Mouse (Mus musculus) embryo, embryonic 11 days (tissue): ENCODE results near the gene Dus2.
"Not testable (repeated sequence)": the region's sequence is repeated elsewhere in the genome, so short reads cannot be mapped to it uniquely, and the experiment has no call there.

ENCODE experiments used
- DNase-seq: peaks from one replicate; pipeline ENCODE4 v3.0.0-alpha.2; 2015

Dus2 gene

DNA sequence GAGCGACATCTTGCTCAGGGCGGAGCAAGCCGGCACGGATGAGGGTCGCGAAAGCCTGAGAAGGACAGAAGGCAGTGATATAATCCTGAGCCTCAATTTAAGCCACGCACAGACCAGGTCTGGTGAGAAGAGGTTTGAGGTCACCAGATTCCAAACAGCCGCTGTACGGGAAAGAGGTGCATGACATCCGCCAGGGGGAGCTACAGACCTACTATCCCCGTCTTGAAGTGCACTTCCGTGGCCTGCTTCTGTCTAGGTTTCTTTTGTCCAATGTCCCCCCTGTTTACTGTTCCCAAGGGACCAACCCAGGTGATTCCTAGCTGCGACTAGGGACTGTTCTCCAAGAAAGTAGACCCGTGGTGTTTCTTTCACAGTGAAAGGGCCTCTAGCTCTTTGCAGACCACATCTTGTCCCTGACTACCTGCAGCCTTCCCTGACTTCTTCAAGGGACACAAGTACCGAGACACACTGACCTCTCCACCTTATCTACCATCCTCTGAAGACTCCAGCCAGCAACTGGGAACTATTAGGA, at the start of gene Dus2:
Gene Dus2, plus strand, starts transcription at position 482 of the 532 bp plus-strand sequence.
- peak; percentile 90 for DNase-seq

DNA sequence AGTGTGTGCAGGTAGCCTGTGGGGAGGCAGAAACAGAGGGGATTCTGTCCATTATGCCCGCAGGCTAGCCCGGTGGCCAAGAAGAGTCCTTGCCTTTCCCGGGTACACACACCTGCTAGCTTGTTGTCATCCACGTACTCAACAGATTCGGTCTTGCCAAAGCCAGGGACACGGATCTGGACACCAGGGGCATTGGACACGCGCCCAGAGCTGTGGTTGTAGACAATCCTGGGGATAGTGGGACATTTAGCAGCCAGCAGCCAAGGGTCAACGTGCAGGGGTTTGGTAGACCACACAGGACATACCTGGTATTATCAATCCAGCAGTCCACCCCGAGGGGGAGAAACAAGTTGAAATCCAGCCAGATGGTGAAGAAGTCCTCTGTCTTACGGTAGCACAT, 49.1 kb upstream of the Dus2 start:
- DNase-seq, result no peak

DNA sequence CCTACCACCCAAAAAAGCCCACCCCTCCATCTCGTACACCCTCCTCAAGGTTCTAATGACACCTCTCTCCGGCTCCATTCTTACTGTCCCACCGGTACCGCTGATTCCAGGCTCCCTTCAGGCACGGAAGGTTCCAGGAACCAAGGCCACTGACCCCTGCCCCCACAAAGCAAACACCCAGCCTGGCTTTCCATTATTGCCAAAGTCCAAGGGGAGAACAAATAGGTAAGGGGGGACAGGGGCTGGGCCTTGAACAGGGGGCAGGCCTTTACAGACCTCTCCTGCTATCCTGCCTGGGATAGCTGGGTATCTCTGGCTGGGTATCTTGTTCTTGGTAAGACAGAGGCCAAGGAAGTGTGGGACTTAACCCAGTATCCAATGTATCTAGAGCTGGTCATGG, 48.6 kb upstream of the Dus2 start:
- no peak for DNase-seq

DNA sequence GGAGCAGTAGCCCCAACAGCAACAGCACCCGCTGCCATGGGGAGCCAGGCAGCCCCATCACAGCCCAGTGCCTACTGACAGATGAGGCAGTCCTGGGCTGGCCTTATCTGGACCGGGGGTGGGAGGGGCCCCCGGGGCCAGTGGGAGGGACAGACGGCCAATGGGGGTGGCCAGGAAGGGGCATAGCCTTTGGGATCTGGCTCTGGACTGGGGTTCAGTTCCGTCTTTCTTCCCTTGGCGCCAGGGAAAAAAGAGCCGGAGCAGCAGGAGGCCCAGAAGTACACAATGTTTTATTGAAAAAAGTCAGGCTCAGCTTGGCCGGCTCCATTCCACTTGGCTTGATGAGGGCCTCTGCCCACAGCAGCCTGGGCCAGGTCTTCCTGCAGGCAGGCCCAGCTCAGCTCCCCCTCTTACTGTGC, 47.8 kb upstream of the Dus2 start, which contains the start of gene Lcat:
Gene Lcat, minus strand, starts transcription at position 62 of the 419 bp plus-strand sequence.
- no peak for DNase-seq

DNA sequence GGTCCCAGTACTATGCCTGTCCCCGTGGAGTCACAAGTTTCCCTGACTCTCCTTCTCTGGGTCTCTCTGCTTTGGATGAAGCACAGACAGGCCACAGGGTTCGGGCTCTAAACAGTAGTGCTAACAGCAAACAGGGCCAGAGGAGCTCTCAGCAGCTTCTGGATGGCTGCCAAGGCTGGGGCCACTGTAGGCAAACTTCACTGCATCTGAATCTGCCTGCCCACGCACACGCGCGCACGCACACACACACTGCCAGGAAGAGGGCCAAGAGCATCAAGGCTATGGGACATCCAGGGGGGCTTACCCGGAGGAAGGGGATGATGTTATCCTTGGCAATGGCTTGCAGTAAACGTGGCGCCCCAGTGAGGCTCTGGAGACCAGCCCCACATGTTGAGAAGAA, 41.8 kb upstream of the Dus2 start:
- no peak for DNase-seq

DNA sequence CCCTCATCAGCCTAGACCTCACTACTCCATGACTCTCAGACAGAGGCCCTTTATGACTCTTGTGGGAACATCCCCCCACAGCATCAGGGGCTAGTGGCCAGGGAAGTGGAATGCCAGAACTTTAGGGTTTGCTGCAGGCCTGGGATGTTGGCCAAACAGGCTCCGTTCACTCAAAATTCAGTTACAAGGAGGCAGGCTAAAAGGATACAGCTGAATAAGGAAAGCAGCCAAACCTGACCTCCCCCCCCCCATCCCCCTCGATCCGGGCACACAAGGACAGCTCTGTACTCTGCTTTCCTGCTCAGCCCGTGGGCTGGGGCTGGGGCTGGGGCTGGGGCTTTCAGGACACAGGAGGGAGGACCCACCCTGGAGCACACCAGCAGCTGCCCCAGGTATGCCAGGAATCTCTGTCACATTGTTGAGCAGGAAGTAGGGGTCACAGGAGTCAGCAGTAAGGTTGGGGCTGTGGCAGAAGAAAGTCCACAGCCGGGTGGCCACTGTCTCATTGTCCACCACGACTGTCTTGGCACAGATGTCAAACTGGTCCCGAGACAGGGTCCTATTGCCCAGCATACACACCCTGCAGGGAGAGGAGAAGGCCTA, 40.0 kb upstream of the Dus2 start:
- no peak for DNase-seq

DNA sequence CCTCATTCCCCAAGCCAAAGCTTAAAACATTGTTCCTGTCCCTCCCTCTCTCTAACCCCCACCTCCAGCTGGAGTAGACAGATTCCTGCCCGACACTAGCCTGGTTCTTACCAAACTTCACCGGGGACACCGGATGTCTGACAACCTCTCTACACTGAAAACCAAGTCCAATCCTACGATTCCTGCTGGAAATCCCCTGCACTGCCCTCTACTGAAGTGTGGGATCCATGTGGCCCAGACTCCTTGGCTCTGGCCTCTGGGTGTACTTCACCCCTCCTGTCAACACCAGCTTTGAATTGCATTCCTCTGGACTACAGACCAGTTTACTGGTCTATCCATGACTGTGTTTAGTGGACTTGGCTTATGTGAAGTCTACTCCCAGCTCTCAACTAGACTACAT, 34.6 kb upstream of the Dus2 start:
- DNase-seq, result no peak

DNA sequence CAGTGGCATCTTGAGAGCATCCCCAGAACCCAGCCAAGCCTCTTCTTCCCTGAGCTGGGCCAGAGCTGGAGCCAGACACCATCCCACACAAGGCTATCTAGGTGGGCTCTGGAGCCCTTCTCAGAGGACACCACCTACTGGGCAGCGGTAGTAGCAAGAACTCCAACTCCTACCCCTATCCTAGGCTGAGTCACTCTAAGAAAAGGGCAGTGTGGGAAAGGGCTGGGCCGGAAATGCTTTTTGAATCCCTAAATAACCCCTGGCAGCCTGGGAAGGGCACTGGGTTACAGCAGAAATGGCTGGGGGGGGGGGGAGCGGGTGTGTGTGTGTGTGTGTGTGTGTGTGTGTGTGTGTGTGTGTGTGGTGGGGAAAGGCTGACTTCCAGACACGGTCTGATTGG, 33.3 kb upstream of the Dus2 start:
- DNase-seq, result no peak

DNA sequence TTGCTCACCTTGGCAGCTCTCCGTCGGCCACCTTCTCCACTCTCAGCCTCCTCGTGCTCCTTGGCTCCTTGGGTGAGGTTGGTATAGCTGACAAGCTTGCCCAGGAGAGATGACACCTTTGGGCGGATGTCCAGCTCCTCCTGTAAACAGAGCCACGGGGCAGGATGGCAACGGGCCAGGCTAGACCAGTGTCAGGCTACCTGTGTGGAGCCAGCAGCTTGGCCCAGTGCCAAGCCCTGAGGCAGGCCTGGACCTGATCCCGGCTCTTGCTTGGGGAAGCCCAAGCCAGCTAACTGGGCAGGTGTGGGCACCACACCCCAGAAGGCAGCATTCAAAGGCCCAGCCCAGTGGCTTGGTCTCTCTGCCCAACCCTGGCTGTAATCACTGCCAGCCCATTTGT, 31.8 kb upstream of the Dus2 start:
- DNase-seq, result no peak

DNA sequence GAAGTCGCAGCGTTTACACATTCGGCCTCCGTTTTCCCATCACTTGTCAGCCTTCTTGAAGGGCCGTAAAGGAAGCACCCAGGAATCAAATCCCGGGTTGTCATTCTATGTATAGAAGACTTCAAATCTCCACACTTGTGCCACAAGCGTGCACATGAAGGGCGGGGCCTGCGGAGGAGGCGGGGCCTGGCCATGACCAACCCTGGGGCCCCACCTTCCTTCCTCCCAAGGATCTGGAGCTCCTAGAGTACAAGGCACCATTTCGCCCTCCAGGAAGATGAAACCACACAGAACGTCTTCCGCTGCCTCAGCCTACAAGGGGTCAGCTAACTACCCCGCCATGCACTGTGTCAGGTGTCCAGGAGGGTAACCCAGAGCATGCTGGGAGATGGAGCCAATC, 30.0 kb upstream of the Dus2 start:
- DNase-seq, result no peak

DNA sequence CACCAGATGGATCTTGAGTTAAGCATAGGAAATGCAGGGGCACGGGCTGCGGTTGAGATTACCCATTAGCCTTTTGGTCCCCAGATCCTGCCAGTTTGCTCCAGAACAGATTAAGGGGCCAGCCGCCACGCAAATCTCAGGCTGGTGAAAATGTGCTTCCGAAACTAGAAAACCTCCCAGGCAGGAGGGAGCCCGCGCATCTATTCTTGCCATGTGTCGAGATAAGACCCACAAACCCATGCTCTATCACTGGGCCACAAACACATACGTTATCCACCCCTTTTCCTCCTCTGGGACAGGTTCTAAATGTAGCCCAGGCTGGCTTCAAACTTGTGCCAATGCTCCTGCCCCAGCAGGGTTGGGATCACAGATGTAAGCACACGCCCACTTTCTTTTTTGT, 29.6 kb upstream of the Dus2 start:
- DNase-seq, result no peak

DNA sequence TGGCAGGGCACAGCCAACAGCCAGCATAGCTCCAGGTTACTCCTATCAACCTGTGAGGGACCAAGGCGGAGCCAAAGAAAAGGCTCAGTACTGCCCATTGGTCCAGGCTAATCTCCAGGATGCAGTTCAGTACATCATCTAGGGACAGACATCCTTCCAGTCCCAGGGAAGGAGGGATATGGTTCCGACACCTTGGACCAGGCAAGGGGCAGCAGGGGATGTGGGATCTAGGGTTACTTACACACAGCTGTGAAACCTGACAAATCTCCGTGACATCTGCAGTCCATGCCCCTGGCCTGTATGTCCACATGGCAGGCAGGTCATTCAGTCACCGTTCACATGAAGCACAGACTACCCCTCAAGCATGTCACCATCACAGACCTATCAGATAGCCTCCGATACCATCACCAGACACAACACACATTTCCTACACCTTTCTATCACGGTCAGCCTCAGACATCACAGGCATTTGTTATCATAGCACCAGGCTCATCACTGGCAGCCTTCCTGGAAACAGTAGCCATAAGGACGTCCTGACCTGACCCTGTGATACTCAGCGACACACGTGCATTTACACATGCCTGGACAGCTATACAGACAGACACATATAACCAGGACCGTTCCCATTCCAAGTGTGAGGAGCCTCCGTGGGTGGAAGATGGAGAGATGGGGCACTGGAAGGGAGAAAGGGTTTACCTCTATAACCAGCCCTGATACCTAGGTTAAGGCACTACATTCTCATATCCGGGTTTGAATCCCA, 26.5 kb upstream of the Dus2 start:
- no peak for DNase-seq

DNA sequence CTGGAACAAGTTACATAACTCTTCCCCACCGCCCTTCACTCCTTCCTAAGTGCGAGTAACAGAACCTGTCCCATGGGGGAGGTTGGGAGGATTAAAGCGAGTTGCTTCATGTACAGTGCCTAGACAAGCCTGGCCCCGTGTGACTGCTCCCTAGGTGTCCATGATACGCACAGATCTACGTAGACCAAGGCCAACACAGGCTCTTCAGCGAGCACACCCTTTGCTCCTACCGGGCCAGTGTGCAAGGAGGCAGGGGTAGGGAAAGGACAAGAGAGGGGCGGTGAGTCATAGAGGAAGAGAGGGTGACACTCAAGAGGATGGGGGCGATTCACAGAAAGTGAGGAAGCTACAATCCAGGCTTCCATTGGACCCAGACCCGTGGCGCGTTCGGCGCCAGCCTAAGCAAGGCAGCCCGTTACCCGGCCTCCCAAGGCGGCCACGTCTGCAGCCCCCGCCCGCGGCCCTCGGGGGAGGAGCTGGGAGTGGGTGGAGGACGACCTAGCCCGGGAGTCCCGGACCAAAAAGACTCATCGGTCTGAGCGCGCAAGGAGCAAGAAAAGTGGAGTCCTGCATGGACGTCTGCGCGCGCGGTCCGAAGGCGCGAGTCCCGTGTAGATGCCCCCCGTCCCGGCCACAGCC, 25.8 kb upstream of the Dus2 start:
- peak; percentile 50 for DNase-seq

DNA sequence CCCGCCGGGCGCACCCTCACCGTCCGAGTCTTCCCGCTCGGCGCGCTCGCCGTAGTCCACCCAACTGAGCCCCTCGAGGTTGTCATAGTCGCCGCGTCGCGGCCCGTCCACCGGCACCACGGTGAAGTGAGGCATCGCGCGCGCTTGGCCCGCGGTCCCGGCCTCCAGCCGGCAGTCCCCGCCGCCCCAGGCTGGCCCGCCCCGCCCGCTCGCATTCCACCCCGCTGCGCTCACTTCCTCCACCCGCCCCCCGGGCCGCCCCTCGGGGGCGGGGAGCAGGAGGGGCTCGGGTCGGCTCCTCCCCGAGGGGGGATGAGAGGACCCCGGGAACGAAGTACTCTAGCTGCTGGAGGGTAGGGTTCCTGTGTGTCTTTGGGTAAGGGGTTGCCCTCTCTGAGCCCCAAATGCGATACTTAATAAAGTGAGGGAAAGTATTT, 25.2 kb upstream of the Dus2 start, which contains the start of gene Slc12a4:
Gene Slc12a4, minus strand, starts transcription at position 193 of the 437 bp plus-strand sequence.
- DNase-seq, result peak; percentile 92

DNA sequence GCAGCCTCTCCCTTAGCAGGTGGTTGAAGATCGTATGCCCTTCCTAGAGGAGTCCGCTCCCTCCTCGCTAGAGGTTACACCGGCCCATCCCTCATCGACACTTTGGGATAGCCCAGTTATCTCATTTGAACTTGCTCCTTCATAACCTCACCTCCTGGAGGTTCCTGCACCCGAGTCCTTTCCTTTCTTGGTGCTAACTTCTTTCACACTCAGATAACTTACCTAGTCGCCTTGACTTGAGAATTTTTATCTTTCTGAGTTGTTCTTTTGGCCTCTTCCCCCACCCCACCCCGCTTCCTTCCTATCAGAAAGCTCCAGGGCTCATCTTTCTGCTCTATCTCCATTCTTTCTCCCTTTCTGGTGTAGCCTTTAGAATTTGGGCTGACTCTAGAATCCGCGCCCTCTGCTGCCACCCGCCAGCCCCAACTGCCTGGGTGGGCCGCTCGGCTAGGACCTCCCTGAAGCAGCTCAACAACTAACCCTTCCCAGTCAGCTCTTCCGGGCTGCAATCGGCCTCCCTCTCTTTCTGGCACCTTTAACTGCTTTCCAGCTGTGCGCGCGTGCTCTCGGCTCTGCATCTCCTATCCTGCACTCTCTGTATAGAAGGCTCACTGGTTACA, 24.3 kb upstream of the Dus2 start:
- peak; percentile 65 for DNase-seq

DNA sequence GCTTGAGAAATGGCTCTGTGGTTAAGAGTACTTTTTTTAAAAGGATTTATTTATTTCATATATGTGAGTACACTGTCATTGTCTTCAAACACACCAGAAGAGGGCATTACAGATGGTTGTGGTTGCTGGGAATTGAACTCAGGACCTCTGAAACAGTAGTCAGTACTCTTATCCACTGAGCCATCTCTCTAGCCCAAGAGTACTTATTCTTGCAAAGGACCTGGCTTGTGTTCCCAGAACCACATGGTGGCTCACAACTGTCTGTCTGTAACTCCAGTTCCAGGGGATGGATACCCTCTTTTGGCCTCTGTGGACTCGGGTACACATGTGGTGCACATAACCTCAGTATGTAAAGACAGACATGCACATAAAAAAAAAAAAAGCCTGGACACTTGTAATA, 21.8 kb upstream of the Dus2 start:
- no peak for DNase-seq

DNA sequence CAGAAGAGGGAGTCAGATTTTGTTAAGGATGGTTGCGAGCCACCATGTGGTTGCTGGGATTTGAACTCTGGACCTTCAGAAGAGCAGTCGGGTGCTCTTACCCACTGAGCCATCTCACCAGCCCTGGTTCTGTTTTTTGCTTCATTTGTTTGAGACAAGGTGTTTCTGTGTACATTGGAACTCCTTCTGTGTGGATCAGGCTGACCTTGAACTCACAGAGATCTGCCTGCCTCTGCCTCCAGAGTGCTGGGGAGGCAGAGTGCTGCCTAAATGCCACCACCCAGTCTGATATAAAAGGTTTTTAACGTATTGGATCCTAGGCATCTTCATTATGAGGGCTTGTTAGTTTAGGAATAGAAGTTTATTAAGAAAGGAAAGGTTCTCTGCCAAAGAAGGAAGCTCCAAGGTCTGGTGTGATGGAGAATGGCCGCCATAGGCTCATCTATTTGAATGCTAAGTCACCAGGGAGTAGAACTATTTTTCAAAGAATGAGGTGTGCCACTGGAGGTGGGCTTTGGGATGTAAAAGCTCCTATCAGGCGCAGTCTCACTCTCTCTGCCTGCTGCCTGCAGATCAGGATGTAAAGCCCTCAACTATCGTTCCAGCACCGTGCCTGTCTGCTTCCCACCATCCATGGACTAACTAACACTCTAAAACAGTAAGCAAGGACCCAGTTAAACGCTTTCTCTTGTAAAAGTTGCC, 20.0 kb upstream of the Dus2 start:
- no peak for DNase-seq

DNA sequence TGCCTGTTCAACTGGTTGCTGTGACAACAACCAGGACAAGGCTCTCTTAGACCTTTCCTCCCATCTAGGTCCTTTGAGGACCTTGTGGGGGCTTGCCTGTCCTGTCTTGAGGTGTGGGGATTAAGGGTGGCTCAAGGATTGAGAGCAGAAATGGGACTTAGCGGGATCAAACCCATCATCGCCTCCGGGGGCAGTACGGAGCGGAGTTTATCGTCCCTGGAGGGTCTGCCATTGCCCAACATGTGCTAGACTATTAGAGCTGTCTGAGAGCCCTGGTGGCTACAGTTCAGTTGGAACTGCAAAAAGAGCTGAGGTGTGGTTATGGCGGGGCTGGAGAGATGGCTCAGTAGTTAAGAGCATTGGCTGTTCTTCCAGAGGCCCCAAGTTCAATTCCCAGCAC, 15.8 kb upstream of the Dus2 start:
- no peak for DNase-seq

DNA sequence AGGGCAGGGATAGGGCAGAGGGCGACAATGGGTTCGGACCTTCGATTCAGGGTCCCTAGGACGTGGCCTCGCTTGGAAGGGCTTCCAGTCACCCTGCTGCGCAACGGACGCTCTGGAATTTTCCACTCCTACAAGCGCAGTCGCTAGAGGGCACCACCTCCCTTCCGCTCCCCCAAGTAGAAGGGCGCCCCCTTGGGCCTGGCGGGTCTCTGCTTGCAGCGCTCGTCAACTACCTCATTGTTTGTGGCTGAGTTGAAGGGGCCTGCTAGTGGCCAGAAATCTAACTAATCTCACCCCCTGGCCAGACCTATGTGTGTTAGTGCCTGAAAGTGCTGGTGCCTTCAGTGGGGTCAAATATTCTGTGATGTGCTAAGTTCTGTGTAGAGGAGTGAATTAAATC, 11.8 kb upstream of the Dus2 start, which contains the start of gene Dpep3:
Gene Dpep3, minus strand, starts transcription at position 105 of the 400 bp plus-strand sequence.
- no peak for DNase-seq

DNA sequence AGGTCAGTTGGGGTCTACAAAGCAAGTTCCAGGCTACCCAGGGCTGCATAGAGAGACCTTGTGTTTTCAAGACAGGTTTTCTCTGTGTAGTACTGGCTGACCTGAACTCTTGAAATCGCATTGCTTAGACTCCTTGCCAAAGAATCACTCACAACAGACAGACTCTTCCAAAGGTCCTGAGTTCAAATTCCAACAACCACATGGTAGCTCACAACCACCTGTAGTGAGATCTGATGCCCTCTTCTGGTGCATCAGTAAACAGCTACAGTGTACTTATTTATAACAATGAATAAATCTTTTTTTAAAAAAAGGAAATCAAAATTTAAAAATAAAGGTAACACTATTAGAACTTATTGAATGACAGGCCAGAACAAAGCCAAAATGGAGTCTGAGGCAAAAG, 10.0 kb upstream of the Dus2 start:
- DNase-seq, result no peak

DNA sequence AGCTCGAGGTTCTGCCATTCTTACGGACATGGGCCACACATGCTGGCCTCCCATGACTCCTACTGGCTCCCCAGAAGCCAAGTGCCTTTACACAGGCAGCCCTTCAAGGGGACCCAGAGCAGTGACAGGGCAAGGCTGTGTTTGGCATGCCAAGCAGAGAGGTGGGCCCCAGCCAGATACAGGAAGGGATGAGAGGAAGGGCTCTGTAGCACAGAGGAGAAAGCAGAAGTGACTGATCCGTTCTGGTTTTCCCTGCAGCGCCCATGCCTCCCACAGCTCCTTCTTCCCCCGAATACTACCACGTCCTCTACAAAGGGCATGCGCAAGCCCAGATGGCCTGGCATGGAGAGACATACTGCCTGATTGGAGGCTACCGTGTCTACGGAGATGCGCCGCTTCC, 7.7 kb upstream of the Dus2 start:
- not testable (repeated sequence) for DNase-seq

DNA sequence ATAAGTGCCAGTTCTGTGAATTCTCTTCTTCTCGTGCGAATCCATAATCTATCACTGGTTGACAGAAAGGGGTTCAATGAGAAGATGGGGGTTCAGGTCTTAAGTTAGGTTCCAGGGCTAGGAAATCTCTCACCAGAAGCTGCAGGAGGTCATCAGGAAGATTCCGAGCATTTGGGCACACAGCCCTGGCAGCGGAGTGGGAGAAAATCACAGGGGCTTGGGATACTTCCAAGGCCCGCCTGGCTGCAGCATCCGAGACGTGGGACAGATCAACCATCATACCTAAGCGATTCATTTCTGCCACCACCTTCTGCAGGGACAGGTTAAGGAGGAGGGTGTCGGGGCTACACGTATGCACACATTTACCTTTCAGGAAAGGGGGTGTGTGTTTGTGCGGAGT, 2.6 kb upstream of the Dus2 start:
- no peak for DNase-seq

DNA sequence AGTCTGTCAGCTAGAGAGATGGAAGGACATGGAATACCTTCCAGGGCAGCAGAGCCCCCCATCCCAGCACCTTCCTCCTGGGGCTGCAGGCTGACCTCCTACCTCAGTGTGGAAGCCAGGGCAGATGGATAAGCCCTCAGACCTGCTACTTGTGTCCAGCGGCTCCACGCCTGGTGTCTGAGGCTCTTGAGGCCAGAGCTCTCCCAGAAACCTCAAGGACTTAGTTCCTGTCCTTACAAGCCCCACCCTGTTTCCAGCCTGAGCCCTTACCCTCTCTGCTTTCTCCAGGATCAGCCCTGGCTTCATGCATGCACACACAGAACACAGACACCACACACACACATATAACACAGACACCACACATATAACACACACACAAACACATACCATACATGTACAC, 409 bp downstream of the Dus2 start:
- DNase-seq, result no peak
